Mouse (Mus musculus) stomach, postnatal 0 days (tissue): Measurements from ENCODE around the gene Sox11. TPM values are rescaled to one million over a fixed set of nuclear protein-coding genes. Genes with fewer than 3 reads are reported as not detected.
A peak's percentile ranks its signal among the peaks of the same experiment; 100 is the strongest.

Experiments
- ATAC-seq: fragments of 200-750 bp; cut with Nextera tagmentation; 2 replicates; pipeline ENCODE4 v1.8.0; 2017; ENCODE audit not compliant: low FRiP score, low TSS enrichment
- DNase-seq: peaks from one replicate; pipeline ENCODE4 v3.0.0-alpha.2; 2016; ENCODE audit warnings: low spot score
- H3K27ac ChIP-seq: fragments of 300-500 bp; sonication (generic); replicated peaks from 2 replicates; pipeline ENCODE4 v1.5.1; 2014; ENCODE audit warnings: mild to moderate bottlenecking, control low read depth
- H3K27me3 ChIP-seq: fragments of 300-500 bp; sonication (generic); 2 replicates; pipeline ENCODE4 v1.6.1; 2014; ENCODE audit warnings: low read length; ENCODE audit not compliant: control insufficient read depth, insufficient read depth
- H3K36me3 ChIP-seq: fragments of 300-500 bp; sonication (generic); 2 replicates; pipeline ENCODE4 v1.6.1; 2014; ENCODE audit warnings: low read length, mixed read lengths; ENCODE audit not compliant: control insufficient read depth, insufficient read depth
- H3K4me1 ChIP-seq: fragments of 300-500 bp; sonication (generic); replicated peaks from 2 replicates; pipeline ENCODE4 v1.6.1; 2014; ENCODE audit warnings: antibody characterized with exemption; ENCODE audit not compliant: control insufficient read depth, insufficient read depth
- H3K4me2 ChIP-seq: fragments of 300-500 bp; sonication (generic); replicated peaks from 2 replicates; pipeline ENCODE4 v1.6.1; 2014; ENCODE audit warnings: low read depth, mild to moderate bottlenecking, control low read depth, moderate library complexity
- H3K4me3 ChIP-seq: fragments of 300-500 bp; sonication (generic); 2 replicates; pipeline ENCODE4 v1.5.1; 2014; ENCODE audit warnings: low read depth, low read length, control low read depth
- H3K9ac ChIP-seq: fragments of 300-500 bp; sonication (generic); 2 replicates; pipeline ENCODE4 v1.6.1; 2014; ENCODE audit warnings: mild to moderate bottlenecking, low read length, control low read depth, mixed read lengths
- H3K9me3 ChIP-seq: fragments of 300-500 bp; sonication (generic); 2 replicates; pipeline ENCODE4 v1.6.1; 2016; ENCODE audit warnings: low read length; ENCODE audit not compliant: control insufficient read depth
- CTCF ChIP-seq: IDR thresholded peaks from 2 replicates; pipeline ENCODE4 v1.5.1; 2016; ENCODE audit warnings: antibody characterized with exemption, low read depth, mild to moderate bottlenecking, moderate library complexity
- EP300 ChIP-seq: optimal IDR thresholded peaks from 2 replicates; pipeline ENCODE3; 2016; ENCODE audit warnings: antibody characterized with exemption
- WGBS: fragments of 180-500 bp; shearing (Covaris S2); extraction: QIAGEN DNeasy Blood & Tissue Kit; methylation state at CpG from one replicate; pipeline ENCODE4 v1.1.7; 2014; 5-methylcytosine and 5-hydroxymethylcytosine counted together
- polyA plus RNA-seq: library from polyadenylated mRNA; unstranded; fragments of >200 nt; fragmentation: Nextera tagmentation; extraction: Ambion mirVana; gene quantifications from 2 replicates; pipeline ENCODE4 v1.2.1, GENCODE M21; 2015

Gene Sox11
- polyA plus RNA-seq, 1 experiment from 2014 or later = 3.3 TPM

DNA sequence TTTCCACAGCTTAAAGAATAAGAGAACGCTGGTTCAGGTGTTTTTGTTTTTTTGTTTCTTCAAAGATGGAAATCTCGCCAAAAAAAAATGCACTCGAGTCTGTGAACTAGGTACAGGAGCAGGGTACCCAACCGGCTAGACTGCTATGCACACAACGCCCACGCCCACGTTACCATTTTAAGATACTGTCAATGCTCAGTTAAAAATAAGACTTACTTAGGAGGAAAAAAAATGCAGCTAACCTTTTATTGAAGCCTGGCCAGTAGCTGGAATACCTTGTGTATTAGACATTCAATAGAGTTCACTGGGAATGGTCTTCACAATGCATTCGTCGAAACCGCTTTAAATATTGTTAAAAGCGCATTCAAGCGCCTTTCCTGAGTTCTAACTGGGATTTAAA is 4.3 kb downstream of the Sox11 start:
- Histone ChIP-seq H3K27ac (no peak overlapping the region), H3K27me3 (no peaks in the 10 kb centered on the region), H3K9ac (no peak overlapping the region), H3K4me2 (no peak overlapping the region), H3K9me3 (no peaks in the 10 kb centered on the region), H3K36me3 (no peaks in the 10 kb centered on the region), H3K4me1 (no peaks in the 10 kb centered on the region; the same call in 1 of the 2 replicates), H3K4me3 (no peak overlapping the region; the same call in 1 of the 2 replicates)
- DNase-seq = no peak
- TF ChIP-seq EP300 (no peak), CTCF (no peak)
- WGBS = 32% methylated on average over 12 of the region's 12 CpGs
- no peak for ATAC-seq

DNA sequence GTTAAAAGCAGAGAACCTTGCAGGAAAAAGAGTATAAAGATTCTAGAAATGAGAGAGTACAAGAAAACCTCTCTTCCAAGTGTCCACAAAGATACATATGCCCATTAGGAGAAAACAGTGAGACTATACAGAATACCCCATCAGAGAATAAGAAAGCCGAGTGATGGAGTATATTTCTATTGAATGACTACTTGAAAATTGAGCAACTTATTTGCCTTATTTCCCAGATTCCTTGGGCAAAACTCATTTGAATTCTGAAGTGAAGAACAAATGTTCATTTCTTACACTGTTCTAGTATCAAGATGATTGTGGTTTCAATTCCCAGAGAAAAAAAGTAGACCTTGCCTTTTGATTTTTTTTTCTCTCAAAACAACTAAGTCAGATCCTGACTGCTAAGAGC is 4.9 kb downstream of the Sox11 start:
- H3K4me1 ChIP-seq = no peaks in the 10 kb centered on the region; the same call in 1 of the 2 replicates
- H3K9me3 ChIP-seq = no peaks in the 10 kb centered on the region
- WGBS = 88% methylated on average over 1 of the region's 1 CpGs
- TF ChIP-seq CTCF (no peak), EP300 (no peak)
- no peak overlapping the region for H3K9ac ChIP-seq
- ATAC-seq = no peak
- no peak overlapping the region for H3K4me3 ChIP-seq
- no peak overlapping the region for H3K4me2 ChIP-seq
- no peaks in the 10 kb centered on the region for H3K36me3 ChIP-seq
- H3K27ac ChIP-seq = no peak overlapping the region
- no peak for DNase-seq
- H3K27me3 ChIP-seq = no peaks in the 10 kb centered on the region

DNA sequence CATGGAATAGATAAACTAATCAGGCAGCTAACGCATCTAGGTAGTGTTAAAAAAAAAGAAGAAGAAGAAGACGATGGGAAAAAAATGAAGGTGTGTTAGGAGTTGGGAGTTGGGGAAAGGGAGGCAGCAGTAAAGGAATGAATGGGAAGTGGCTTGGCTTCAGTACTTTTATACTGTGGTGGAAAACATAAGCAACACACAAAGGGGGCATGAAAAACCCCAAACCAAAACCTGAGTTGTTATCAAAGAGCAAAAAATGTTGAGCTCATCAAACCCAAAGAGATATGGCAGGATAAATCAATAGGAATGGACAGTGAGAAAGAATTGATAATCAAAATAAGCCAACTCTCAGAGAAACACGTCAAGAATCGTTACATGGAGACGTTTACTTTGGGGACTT is 5.6 kb downstream of the Sox11 start:
- 67% methylated on average over 5 of the region's 5 CpGs for WGBS
- H3K9me3 ChIP-seq = no peaks in the 10 kb centered on the region
- no peak overlapping the region for H3K27ac ChIP-seq
- no peak overlapping the region for H3K4me3 ChIP-seq
- H3K4me2 ChIP-seq = no peak overlapping the region
- TF ChIP-seq CTCF = no peak
- TF ChIP-seq EP300 = no peak
- ATAC-seq (no peak), DNase-seq (no peak)
- H3K9ac ChIP-seq = no peak overlapping the region
- H3K27me3 ChIP-seq = no peaks in the 10 kb centered on the region
- no peaks in the 10 kb centered on the region; the same call in 1 of the 2 replicates for H3K4me1 ChIP-seq
- H3K36me3 ChIP-seq = no peaks in the 10 kb centered on the region

DNA sequence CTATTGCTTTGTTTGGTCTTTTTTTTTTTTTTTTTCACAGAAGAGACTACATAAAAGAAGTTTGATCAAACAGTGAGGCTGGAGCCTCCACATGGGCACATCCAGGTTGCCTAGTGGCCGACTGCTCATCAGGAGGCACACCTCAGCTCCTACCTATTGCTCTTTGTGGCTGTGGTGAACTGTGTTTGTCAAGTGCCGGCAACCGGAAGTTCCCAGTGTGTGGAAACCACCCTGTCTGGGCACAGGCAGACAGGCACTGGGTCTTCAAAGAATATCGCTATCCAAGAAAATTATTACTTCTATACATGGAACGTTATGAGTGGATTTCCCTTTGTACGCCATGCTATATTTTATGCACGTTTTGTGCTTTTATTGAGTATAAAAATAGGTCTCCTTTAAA is 6.0 kb downstream of the Sox11 start:
- DNase-seq (no peak), ATAC-seq (no peak)
- Histone ChIP-seq H3K27ac (no peak overlapping the region), H3K4me1 (no peaks in the 10 kb centered on the region; the same call in 1 of the 2 replicates), H3K9me3 (no peaks in the 10 kb centered on the region), H3K36me3 (no peaks in the 10 kb centered on the region), H3K9ac (no peak overlapping the region), H3K4me3 (no peak overlapping the region), H3K4me2 (no peak overlapping the region), H3K27me3 (no peaks in the 10 kb centered on the region)
- no peak for TF ChIP-seq CTCF
- no peak for TF ChIP-seq EP300
- WGBS = 70% methylated on average over 7 of the region's 7 CpGs

DNA sequence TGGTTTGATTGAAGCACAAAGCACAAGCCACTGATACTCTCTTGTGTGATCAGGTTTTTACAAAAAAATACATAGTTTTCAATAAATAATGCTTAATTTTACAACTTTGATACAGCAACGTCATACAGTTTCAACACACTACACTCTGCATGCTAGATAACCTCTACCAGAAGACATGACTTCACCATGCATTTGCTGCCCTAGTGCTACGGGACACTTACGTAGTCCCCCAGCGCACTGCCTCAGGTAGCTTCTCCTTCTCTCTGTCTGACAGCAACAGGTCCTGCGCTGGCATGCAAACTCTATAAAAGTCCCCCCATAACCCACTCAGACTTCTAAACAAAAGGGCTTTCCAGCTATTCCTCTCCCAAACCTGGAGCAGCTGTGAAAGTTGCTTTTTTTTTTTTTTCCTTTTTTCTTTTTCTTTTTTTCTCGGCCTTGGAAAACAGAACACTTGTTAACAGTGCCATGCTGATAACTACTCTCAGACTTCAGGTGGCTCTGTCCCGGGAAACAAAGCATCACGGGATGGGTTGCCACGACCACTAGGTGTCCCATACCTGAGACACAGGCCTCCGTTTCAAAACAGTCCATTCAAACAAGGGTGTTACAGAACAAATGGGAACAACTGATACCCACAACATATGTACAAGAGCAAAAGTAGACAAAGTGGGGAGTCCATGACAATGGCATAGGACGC is 6.9 kb downstream of the Sox11 start:
- H3K27me3 ChIP-seq = no peaks in the 10 kb centered on the region
- H3K4me2 ChIP-seq = no peak overlapping the region
- no peaks in the 10 kb centered on the region for H3K36me3 ChIP-seq
- H3K9ac ChIP-seq = no peak overlapping the region
- H3K27ac ChIP-seq = no peak overlapping the region
- 67% methylated on average over 11 of the region's 11 CpGs for WGBS
- ATAC-seq (no peak), DNase-seq (no peak)
- H3K4me3 ChIP-seq = no peak overlapping the region
- no peaks in the 10 kb centered on the region for H3K9me3 ChIP-seq
- TF ChIP-seq EP300 (no peak), CTCF (peak; percentile 38)
- H3K4me1 ChIP-seq = no peaks in the 10 kb centered on the region

DNA sequence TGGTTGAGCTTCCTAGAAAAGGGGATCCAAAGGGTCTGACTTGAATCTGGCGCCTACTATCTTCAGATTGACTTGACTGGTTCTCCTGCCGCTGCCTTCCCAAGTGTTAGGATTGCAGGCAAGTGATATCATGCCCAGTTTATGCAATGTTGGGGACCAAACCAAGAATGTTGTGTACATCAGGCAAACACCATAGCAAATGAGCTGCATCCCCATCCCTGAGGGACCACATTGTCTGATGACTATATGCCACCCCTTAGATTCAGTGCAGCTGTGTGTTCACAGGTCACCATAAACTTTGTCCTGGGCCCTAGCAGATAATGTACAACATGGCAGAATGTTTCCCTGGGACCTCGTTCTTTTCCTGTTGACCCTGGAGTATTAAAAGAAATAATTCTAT is 8.8 kb downstream of the Sox11 start:
- no peak for DNase-seq
- no peak overlapping the region for H3K27ac ChIP-seq
- no peaks in the 10 kb centered on the region for H3K36me3 ChIP-seq
- no peak overlapping the region for H3K4me3 ChIP-seq
- WGBS = 79% methylated on average over 3 of the region's 3 CpGs
- no peak for ATAC-seq
- H3K4me2 ChIP-seq = no peak overlapping the region
- TF ChIP-seq CTCF (no peak), EP300 (no peak)
- H3K9me3 ChIP-seq = no peaks in the 10 kb centered on the region
- H3K27me3 ChIP-seq = no peaks in the 10 kb centered on the region
- no peaks in the 10 kb centered on the region for H3K4me1 ChIP-seq
- H3K9ac ChIP-seq = no peak overlapping the region
